Mouse (Mus musculus): Measurements from ENCODE around the gene Mylpf. TPM values are rescaled to one million over a fixed set of nuclear protein-coding genes. Genes with fewer than 3 reads are reported as not detected.

Gene Mylpf
- polyA plus RNA-seq, 1 experiment: 5.8 TPM

- TF ChIP-seq CTCF (IDR thresholded peaks at IDR 0.05; ENCODE audit: borderline replicate concordance, extremely low read depth, insufficient read depth, insufficient read length) (no peak; the same call in 1 of the 2 replicates), POLR2A (IDR thresholded peaks at IDR 0.05; ENCODE audit: borderline replicate concordance, extremely low read depth, insufficient read depth, insufficient read length, poor library complexity, severe bottlenecking) (no peak)
- peak; percentile 29 for DNase-seq (ENCODE audit: low read depth)
Observed at GRCm38 (mm10) chr7:127207374-127208294, 1.1 kb upstream of the Mylpf start.

GRCm38 (mm10) chr7:127208295-127208552 is 466 bp upstream of the Mylpf start, which contains the start of gene Tbc1d10b:
Tbc1d10b (minus strand) TSS chr7:127208468.
- TF ChIP-seq CTCF (IDR thresholded peaks at IDR 0.05; ENCODE audit: borderline replicate concordance, extremely low read depth, insufficient read depth, insufficient read length) (no peak), POLR2A (IDR thresholded peaks at IDR 0.05; ENCODE audit: borderline replicate concordance, extremely low read depth, insufficient read depth, insufficient read length, poor library complexity, severe bottlenecking) (no peak)

GRCm38 (mm10) chr7:127209851-127210250 is 1.2 kb downstream of the Mylpf start:
- DNase-seq (ENCODE audit: low read depth): no peak
- TF ChIP-seq POLR2A (IDR thresholded peaks at IDR 0.05; ENCODE audit: borderline replicate concordance, extremely low read depth, insufficient read depth, insufficient read length, poor library complexity, severe bottlenecking): no peak
- TF ChIP-seq CTCF (IDR thresholded peaks at IDR 0.05; ENCODE audit: borderline replicate concordance, extremely low read depth, insufficient read depth, insufficient read length): no peak

More at GRCm38 (mm10) chr7:127208295-127208552, 466 bp upstream of the Mylpf start, which contains the start of gene Tbc1d10b:
- DNase-seq (ENCODE audit: low read depth): no peak

GRCm38 (mm10) chr7:127210266-127210665 is 1.6 kb downstream of the Mylpf start:
- TF ChIP-seq POLR2A (IDR thresholded peaks at IDR 0.05; ENCODE audit: borderline replicate concordance, extremely low read depth, insufficient read depth, insufficient read length, poor library complexity, severe bottlenecking): no peak
- TF ChIP-seq CTCF (IDR thresholded peaks at IDR 0.05; ENCODE audit: borderline replicate concordance, extremely low read depth, insufficient read depth, insufficient read length): no peak
- DNase-seq (ENCODE audit: low read depth): no peak

GRCm38 (mm10) chr7:127211014-127211745 is 2.5 kb downstream of the Mylpf start:
- no peak for TF ChIP-seq CTCF (IDR thresholded peaks at IDR 0.05; ENCODE audit: borderline replicate concordance, extremely low read depth, insufficient read depth, insufficient read length)
- TF ChIP-seq POLR2A (IDR thresholded peaks at IDR 0.05; ENCODE audit: borderline replicate concordance, extremely low read depth, insufficient read depth, insufficient read length, poor library complexity, severe bottlenecking): no peak
- no peak for DNase-seq (ENCODE audit: low read depth)

- DNase-seq (ENCODE audit: low read depth): no peak
- TF ChIP-seq POLR2A (IDR thresholded peaks at IDR 0.05; ENCODE audit: borderline replicate concordance, extremely low read depth, insufficient read depth, insufficient read length, poor library complexity, severe bottlenecking): no peak
- no peak for TF ChIP-seq CTCF (IDR thresholded peaks at IDR 0.05; ENCODE audit: borderline replicate concordance, extremely low read depth, insufficient read depth, insufficient read length)
Observed at GRCm38 (mm10) chr7:127212432-127213250, 4.0 kb downstream of the Mylpf start.

GRCm38 (mm10) chr7:127213485-127213884 is 4.8 kb downstream of the Mylpf start:
- TF ChIP-seq CTCF (IDR thresholded peaks at IDR 0.05; ENCODE audit: borderline replicate concordance, extremely low read depth, insufficient read depth, insufficient read length): peak; percentile 69; the same call in 1 of the 2 replicates
- TF ChIP-seq POLR2A (IDR thresholded peaks at IDR 0.05; ENCODE audit: borderline replicate concordance, extremely low read depth, insufficient read depth, insufficient read length, poor library complexity, severe bottlenecking): no peak
- peak; percentile 22 for DNase-seq (ENCODE audit: low read depth)

- TF ChIP-seq POLR2A (IDR thresholded peaks at IDR 0.05; ENCODE audit: borderline replicate concordance, extremely low read depth, insufficient read depth, insufficient read length, poor library complexity, severe bottlenecking): no peak
- no peak for TF ChIP-seq CTCF (IDR thresholded peaks at IDR 0.05; ENCODE audit: borderline replicate concordance, extremely low read depth, insufficient read depth, insufficient read length)
Observed at GRCm38 (mm10) chr7:127213930-127214329, 5.2 kb downstream of the Mylpf start.

GRCm38 (mm10) chr7:127214521-127214920 is 5.8 kb downstream of the Mylpf start:
- no peak for TF ChIP-seq POLR2A (IDR thresholded peaks at IDR 0.05; ENCODE audit: borderline replicate concordance, extremely low read depth, insufficient read depth, insufficient read length, poor library complexity, severe bottlenecking)
- no peak for TF ChIP-seq CTCF (IDR thresholded peaks at IDR 0.05; ENCODE audit: borderline replicate concordance, extremely low read depth, insufficient read depth, insufficient read length)
- DNase-seq (ENCODE audit: low read depth): no peak

More at GRCm38 (mm10) chr7:127213930-127214329, 5.2 kb downstream of the Mylpf start:
- DNase-seq (ENCODE audit: low read depth): no peak

- DNase-seq (ENCODE audit: low read depth): peak; percentile 69
- TF ChIP-seq CTCF (IDR thresholded peaks at IDR 0.05; ENCODE audit: borderline replicate concordance, extremely low read depth, insufficient read depth, insufficient read length): peak; percentile 88
- TF ChIP-seq POLR2A (IDR thresholded peaks at IDR 0.05; ENCODE audit: borderline replicate concordance, extremely low read depth, insufficient read depth, insufficient read length, poor library complexity, severe bottlenecking): no peak
Observed at GRCm38 (mm10) chr7:127214981-127215871, 6.5 kb downstream of the Mylpf start.

All from brain, embryonic 14.5 days (tissue).